Mouse (Mus musculus) NIH3T3 (cell line): ENCODE data around the gene Spred2.

Experiments used
- DNase-seq: peaks from one replicate; pipeline ENCODE4 v3.0.0-alpha.2; 2012; ENCODE audit warnings: low read depth

The Spred2 gene

DNA sequence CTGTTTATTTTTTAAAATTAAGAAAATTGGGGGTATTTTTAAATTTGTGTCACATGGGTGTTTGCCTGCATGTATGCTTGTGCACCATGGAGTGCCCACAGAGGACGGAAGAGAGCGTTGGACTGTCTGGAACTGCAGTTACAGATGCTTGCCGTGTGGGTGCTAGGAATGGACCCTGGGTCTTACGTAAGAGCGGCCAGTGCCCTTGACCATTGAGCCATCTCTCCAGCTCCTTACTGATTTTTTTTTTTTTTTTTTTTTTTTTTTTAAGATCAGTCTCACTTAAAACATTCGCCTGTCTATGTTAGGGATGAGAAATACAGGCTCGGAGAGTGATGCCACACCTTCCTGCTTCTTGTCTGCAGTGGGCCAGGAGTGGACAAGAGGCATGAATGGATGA is 29.7 kb downstream of the Spred2 start:
- DNase-seq: no peak

DNA sequence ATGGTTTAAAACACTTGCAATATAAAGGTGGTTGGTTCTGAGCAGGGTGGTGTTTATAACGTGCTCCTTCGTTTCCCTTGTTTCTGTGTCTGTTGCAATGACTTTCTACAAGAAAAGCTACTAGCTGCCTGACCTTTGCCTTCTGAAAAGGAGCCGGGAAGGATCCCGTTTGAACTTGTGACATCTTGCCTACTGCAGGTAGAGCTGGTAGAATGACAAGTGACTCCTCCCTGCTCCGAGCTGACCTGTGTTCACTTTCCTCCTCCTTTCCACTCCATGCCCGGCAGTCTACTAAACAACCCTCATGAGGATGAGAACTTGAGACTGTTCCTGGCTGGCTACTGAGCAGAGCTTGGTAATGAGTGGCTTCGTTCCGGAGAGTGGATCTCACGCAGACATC is 30.9 kb downstream of the Spred2 start:
- DNase-seq: no peak

DNA sequence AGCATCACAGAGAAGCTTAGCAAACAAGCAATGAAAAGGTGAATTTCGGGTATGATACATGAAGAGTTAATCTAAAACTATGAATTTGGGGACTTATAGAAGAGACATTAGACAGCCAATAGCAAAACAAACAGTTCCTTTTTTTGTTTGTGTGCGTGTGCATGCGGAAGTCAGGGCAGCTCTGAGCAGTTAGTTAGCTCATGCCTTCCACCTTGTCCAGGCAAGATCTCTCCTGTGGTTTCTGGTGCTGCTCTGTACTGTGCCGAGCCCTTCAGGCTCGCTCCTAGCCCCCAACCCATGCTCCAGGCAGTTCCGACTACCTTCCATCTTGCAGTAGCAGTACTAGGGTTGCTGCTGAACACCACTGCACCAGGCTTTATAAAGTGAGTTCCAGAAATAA is 31.5 kb downstream of the Spred2 start:
- DNase-seq: no peak

DNA sequence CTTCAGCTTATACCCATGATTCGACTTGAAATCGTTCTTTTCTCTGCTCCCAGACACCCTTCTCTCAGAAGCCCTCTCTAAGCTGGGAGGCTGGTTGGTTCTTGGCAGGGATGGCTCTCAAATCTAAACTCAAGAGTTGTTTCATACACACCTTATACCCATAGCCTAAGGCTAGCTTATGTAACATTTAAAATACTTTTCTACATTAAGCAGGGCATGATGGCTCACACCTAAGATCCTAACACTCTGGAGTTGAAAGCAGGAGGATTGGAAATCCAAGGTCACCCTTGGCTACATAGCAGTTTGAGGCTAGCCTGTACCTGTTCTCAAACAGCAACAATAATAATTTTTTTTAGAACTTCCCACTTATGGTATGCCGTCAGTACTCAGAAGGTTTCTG is 34.8 kb downstream of the Spred2 start:
- no peak for DNase-seq

DNA sequence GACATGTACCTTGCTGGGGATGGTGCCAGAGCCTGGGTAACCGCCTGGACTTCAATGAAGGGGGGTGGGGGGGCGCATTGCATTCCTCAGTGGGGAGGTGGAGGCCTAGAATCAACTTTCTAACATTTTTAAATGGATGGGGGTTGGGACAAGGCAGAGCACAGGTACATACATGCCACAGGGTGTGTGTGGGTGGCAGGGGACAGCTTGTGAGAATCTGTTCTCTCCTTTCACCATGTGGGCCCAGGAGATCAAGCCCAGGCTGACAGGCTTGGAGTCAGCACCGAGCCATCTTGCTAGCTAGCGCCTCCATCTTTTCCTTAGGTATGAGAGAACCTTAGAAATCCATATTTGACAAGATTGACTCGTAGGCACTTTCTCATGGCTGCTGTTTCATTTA is 35.7 kb downstream of the Spred2 start:
- DNase-seq: no peak

DNA sequence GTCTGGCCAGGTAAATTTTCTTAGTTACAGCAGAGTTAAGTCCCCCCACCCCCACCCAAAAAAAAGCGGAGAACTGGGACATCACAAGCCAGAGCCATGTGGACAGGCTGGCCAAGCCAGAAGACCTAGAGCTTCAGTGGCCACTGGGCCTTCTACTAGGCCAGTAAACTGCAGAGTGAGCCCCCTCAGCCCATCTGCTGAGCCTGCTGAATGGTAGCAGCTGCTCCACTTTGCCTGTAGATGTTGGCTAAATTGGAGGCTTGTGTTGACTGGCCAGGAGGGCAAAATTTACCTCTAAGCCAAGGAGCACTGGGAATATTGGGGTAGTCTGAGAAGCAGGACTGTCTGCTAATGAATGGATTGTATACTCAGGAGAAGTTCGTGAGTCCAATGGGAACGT is 36.4 kb downstream of the Spred2 start:
- no peak for DNase-seq

DNA sequence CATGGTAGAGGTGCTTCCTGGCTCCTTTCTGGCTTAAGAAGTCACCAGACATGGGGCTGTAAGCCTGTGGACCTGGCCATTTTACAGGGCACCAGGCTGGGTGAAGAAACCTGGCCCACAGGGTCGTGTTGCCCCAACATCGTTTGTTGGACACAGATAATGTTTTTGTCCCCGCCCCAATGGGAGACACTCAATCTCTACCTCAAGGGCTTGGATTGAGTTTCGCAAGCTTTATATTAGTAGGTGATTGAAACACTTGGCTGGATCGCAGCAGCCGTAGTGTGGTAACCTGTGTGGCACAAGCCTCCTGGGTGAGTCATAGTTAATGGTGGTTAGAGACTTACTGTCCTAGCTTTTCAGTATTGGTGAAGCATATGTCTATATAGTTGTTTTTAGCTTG is 36.9 kb downstream of the Spred2 start:
- DNase-seq: peak; percentile 59

DNA sequence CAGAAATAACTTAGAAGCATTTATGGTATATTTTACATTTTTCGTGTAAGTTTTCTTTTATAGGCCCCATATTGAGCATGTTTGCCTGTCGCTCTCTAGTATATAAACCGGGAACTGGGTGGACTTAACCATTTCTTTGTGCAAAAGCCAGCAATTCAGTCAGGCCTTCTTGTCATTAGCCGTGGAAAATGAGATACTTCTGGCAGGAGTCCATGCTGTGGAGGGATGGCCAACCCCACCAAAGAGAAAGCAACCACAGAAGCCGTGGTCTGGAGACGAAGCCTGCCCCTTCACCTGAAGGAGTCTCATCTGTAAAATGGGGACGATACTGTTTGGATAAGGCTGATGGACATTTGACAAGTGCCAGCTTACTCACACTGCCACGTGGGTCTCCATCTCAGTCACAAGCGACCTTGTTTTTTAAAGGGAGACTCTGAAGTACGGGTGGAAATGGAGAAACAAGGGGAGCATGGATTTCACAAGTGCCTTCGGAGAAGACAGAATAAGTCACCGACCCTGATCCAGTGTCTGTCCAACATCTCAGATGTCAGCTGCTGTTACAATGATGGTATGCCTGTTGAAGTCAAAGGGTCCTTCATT is 37.7 kb downstream of the Spred2 start:
- DNase-seq: no peak

DNA sequence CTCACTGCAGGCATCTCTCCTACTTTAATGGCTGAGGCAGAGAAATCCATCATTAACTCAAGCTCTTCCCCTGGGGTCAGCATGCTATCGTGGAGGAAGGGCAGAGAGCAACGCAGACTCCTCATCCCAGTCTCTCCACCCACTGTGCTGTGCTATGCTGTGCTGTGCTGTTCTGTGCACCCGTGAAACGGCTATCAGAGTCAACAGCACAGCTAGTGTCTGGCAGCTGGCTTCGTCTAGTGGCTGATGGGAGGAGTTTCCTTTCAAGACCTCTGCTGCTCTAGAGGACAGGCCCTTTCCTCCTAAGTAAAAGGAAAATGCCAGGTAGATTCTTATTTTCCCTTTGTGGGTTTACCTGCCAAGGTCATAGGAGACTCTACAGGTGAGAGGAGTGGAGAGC is 38.6 kb downstream of the Spred2 start:
- no peak for DNase-seq

DNA sequence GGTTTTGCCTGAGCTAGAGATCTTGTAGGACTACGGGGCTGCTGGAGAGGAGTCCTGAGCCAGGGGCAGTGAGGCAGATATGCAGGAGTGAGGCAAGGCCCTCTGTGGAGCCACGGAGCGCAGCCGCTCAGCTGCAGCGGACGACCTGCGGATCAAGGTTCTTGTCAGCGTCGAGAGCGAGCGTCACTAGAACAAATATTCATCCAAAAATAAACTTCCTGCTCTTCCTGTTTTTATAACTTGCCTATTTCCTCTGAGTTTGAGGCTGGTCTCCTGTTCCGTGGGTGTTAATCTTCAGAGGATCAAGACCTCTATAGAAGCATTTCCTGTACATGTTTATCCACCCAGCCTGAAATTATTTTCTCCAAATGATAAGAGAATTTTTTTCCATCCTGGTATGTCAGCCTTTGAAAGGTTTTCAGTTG is 39.6 kb downstream of the Spred2 start:
- no peak for DNase-seq

DNA sequence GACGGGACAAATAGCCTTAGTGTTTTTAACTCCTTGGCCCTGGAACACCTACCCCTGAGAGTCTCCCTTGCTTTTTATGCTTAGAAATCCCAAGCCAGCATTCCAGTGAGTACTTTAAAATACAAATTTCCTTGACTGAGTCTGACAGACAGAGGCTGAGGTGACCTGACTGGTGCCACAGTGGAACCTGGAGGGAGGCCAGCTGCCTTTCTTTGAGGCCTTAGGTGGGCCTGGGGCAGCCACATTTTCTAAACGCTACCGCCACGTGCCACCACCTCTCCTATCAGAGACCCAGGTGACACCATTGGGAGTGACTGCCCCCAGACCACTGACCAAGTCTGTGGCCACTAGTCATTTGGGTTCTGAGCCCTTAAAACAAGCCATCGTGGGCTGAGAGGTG is 40.2 kb downstream of the Spred2 start:
- no peak for DNase-seq

DNA sequence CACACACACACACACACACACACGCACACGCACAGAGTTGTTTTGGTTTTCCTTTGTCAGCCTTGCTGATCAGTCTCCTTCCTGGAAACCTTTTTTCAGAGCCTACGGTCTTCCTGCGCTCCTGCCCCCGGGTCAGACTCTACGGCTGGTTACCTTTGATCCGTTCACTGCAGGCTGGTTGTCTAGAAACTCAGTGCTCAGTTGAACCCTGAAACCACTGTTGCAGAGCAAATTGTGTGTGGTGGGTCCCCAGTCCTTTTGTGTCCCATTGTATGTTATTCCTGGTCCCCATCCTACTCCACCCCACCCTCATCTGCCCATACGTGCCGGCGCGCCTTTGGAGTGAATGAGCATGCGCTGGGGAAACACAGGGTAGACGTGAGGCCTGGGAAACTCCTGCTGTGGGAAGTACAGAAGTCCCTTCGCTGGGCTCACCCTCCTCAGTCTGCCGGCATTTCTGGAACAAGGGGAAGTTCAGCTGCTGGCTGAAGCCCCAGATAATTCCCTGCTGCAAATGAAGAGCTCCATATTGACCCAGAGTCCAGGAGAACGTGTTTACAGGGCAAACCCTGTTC is 40.9 kb downstream of the Spred2 start:
- DNase-seq: no peak

DNA sequence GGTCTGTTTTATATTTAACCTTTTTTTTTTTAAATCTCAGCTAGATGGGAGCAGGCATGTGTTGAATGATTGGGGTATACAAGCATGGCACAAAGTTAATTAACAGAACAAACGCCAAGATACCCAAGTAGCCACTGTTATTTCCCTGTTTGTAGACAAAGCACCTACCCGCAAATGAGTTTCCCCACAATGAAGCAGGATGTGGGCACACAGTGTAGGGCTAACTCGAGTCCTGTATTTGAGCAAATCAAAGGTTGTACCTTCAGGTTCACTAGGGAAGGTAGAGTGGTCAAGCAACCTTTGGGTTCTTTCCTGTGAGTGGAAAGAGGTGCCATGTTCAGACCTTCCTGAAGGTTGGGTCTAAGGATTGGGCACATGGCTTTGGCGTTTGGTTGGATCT is 41.5 kb downstream of the Spred2 start:
- no peak for DNase-seq

DNA sequence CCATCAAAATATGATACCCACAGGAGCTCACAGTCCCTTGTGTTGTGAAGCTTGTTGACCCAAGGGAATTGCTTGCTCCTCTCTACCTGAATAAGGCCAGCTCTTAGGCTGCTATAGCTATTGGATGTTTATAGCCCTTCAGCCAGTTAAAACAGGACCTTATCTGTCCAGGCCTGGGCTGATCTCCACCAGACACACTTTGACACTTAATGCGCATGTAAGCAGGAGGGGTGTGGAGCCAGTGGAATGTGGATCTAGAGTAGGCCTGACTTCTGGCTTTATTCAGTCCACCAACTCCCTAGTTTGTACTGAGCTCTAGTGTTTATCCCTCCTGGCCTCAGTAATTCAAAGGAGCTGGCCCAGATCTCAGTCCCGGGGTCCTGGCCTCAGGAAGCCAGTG is 42.1 kb downstream of the Spred2 start:
- no peak for DNase-seq

DNA sequence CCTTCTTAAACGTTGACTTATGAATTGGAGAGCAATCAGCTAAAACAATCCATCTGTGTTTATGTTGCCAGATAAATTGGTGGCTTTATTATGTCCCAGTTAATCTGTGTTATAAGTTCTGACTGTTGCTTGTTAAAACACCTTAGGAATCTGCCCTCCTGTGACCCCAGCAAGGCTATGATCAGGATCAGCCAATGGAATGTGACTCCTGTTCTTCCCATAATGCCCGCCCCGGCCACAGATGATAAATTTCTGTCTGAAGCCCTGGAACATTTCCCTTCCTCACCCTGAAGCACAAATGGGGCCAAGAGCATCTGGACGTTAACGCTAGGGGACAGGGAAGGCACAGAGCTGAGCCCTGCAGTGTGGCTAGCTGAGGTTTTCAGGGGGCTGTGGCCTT is 45.4 kb downstream of the Spred2 start:
- DNase-seq: no peak

DNA sequence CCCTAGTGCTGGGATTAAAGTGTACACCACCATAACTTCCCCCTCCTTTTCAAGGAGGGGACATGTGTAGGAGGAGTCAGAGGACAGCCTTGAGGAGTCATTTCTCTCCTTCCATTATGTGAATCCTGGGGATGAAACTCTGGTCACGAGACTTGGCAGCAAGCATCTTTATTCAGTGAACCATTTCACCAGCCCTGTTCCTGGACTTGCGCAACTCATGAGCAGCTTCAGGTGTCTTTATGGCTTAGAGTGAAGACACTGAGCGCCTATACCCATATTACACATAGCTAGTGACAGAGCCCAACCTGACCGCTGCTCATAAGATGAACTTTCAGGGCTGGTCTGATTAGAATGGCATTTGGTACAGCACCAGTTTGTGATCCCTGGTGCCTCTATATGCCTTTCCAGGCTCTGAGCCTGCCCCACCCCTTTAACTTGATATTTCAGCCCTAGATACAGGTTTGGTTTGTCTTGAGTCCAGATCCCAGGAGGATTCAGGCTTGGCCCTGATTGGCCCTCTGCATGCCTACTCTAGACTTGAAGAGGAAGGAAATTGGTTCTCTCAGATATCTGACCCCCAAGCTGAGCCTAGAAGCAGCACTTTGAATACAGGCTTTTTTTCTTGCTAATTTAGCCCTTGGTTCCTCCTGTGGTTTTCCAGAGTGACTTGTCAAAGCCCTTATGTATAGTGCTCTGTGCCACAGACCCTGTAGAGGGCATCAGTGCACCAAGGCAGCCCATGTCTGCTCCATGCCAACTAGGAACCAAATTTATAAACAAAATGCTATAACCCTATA is 48.0 kb downstream of the Spred2 start:
- peak; percentile 40 for DNase-seq

DNA sequence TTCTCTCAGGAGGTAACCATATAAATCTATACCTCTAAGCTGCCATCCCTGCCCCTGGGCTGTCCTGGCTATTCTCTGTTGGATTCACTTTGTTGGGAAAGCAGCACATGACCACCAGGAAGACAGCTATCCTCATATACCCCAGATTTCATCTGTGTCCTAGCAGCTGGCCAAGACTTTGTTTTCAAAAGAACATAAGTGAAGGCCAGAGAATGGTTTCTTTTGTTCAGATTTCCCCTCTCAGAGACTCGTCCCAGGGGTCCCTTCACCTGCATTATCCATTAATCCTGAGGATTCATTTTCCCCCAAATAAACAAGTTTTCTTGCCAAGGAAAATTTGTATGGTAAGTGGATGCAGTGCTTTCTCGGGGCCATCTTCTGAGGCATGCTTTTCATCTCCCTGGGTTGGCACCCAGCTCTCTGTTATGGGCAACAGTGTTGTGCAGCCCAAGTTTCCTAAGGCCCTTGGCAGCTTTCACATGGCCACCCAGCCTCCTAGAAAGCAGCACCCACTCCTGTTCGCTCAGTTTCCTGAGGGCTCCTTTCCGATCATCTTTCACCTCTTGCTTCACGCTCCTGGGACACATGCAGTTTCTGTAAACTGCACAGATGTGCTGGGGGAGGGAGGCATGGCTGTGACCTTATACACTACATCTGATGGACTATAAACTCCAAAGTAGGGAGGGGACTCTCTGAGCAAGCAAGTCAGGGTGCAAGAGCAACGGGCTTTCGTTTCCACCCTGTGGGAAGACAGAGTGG is 49.0 kb downstream of the Spred2 start:
- no peak for DNase-seq

DNA sequence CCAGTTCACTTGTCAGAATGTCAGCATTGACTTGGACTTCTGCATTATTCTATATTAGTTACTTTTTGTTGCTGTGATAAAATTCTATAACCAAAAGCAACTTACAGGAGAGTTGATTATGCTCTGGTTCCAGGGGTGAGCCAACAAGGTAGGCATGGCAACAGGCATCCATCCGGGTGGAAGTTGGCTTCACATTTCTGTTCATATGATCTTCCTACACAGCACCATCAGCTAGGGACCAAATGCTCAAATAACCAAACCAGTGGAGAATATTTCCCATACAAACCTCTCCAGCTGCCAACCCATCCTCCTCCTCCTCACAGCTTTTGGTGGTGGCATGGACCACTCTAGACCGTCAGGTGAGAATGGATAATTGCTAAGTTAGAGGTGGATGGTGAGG is 51.9 kb downstream of the Spred2 start:
- no peak for DNase-seq

DNA sequence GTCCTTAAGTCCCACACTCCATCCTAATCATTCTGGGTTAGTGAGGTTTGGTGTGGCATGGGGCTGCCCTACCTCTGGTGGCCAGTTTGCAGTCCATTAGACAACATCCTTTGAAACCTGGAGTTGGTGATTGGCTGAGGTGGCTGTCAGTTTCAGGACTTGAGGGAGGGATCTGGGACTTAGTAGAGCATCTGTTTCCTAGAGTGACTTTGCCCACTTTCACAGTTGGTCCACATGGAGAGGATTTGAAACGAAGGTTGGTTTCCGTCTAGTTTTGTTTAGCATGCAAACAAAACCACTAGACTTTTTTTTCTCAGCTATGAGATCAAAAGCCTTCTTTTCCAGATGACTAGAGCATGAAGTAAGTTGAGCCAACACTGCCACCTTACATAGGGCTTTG is 53.5 kb downstream of the Spred2 start:
- DNase-seq: peak; percentile 47

DNA sequence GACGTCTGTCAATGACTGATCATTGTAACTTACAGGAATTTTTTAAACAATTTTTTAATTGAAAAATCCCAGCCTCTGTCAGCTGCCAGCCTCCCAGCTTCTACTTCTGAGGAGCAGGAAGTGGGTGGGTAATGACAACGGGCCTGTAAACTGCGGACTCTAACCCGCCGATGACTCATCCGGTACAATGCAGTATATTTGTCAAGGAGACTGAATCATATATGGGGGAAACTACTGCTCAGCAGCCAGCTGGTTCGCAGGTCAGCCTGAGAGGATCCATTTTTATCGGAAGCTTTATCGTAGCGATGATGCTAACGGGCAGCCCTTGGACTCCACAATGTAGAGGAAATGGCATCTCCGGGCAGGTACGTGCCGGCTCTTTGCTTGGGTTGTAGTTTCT is 55.2 kb downstream of the Spred2 start:
- DNase-seq: peak; percentile 88

DNA sequence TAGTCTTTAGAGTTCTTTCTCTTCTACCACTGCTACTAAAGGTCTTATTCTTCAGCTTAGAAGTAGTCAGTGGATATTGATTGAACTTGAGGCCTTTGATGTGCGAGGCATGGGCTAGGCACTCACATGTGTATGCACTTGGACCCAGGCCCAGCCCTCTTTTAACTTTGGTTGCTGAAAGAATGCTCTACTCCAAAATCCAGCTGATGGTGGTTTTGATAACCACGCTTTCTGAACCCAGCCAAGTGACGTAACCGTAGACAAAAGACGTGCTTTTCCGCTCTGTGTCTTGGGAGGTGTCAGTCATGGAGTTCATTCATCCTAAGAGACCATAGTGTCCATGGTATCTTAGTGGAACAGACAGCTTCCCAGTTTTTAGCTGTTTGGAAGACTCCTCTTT is 57.9 kb downstream of the Spred2 start:
- peak; percentile 77 for DNase-seq

DNA sequence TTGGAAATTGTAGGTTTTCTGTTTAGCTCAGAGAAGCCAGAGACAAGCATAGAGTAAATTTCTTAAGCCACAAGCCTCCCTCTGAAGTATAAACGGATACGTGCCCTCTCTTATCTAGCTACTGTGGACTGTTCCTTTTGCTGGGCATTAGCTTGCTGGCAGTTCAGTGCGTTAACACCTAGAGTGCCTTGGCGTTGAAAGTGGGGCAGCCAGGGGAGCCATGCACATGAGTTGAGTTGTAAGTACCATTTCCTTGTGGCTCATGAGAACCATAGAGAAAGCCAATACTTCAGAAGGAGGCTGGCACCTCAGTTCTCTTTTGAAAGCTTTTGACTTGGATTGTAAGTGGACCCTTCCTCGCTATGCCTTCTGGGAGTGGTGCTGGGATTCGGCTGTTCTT is 58.6 kb downstream of the Spred2 start:
- DNase-seq: no peak

DNA sequence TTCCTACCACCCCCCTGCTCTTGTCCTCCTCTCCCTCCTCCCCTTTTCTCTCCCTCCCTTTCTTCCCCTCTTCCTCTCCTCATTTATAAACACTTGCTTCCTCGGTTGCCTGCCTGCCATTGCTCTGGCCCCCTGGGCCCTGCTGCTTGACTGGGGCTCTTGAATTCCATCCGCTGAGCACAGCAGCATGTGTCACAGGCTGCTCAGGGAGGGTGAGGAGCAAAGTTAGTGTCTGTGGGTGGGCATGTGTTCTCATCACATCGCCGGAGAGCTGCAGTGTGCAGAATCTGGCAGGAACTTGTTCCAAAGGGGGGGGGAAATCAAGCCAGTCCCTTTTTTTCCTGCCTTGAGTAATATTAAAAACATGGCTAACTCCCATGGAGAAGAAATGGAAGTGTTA is 59.1 kb downstream of the Spred2 start:
- no peak for DNase-seq
